Mouse (Mus musculus): ENCODE measurements around the gene Carmil1. TPM values are rescaled to one million over a fixed set of nuclear protein-coding genes. Genes with fewer than 3 reads are reported as not detected.

Gene Carmil1
- total RNA-seq, 2 experiments from 2014 or later = 7.1 to 9.5 TPM

- no peak for DNase-seq
- intact Hi-C loops (cut with DNase I) = no loop called here
Observed at GRCm38 (mm10) chr13:24263560-24263959, 17.0 kb downstream of the Carmil1 start.

- intact Hi-C loops (cut with DNase I) = no loop called here
- no peak for DNase-seq
Observed at GRCm38 (mm10) chr13:24260751-24261591, 19.6 kb downstream of the Carmil1 start.

GRCm38 (mm10) chr13:24257809-24258208, 22.8 kb downstream of the Carmil1 start:
- DNase-seq = no peak
- intact Hi-C loops (cut with DNase I) = no loop called here

- peak; percentile 65 to 76 for DNase-seq
- intact Hi-C loops (cut with DNase I) = loop anchor here (2.0 to 5.0 kb wide), 2 partner anchors 27 to 57 kb away; partner anchors contain the start of gene Carmil1
Observed at GRCm38 (mm10) chr13:24253989-24254388, 26.6 kb downstream of the Carmil1 start.

GRCm38 (mm10) chr13:24253551-24253950, 27.0 kb downstream of the Carmil1 start:
- no peak for DNase-seq
- intact Hi-C loops (cut with DNase I) = loop anchor here (5.0 kb wide), 1 partner anchor 56 kb away; no protein-coding TSS in a partner anchor

- intact Hi-C loops (cut with DNase I) = loop anchor here (5.0 kb wide), 1 partner anchor 54 kb away; no protein-coding TSS in a partner anchor
- no peak for DNase-seq
Observed at GRCm38 (mm10) chr13:24251236-24251635, 29.4 kb downstream of the Carmil1 start.

GRCm38 (mm10) chr13:24247928-24248327, 32.7 kb downstream of the Carmil1 start:
- no peak for DNase-seq

GRCm38 (mm10) chr13:24247441-24247840, 33.2 kb downstream of the Carmil1 start:
- intact Hi-C loops (cut with DNase I) = no loop called here
- DNase-seq = no peak

More at GRCm38 (mm10) chr13:24247928-24248327, 32.7 kb downstream of the Carmil1 start:
- intact Hi-C loops (cut with DNase I) = no loop called here

GRCm38 (mm10) chr13:24246266-24246665, 34.3 kb downstream of the Carmil1 start:
- no peak for DNase-seq
- intact Hi-C loops (cut with DNase I) = no loop called here

- peak; percentile 26 to 43 for DNase-seq
- intact Hi-C loops (cut with DNase I) = no loop called here
Observed at GRCm38 (mm10) chr13:24244613-24245012, 36.0 kb downstream of the Carmil1 start.

- intact Hi-C loops (cut with DNase I) = no loop called here
- DNase-seq = no peak
Observed at GRCm38 (mm10) chr13:24243964-24244363, 36.6 kb downstream of the Carmil1 start.

GRCm38 (mm10) chr13:24242429-24243106, 38.0 kb downstream of the Carmil1 start:
- intact Hi-C loops (cut with DNase I) = no loop called here
- no peak for DNase-seq

GRCm38 (mm10) chr13:24241201-24241600, 39.4 kb downstream of the Carmil1 start:
- no peak for DNase-seq
- intact Hi-C loops (cut with DNase I) = no loop called here

- intact Hi-C loops (cut with DNase I) = no loop called here
- no peak for DNase-seq
Observed at GRCm38 (mm10) chr13:24240430-24240829, 40.2 kb downstream of the Carmil1 start.

GRCm38 (mm10) chr13:24238456-24239120, 42.0 kb downstream of the Carmil1 start:
- intact Hi-C loops (cut with DNase I) = no loop called here
- no peak for DNase-seq

- intact Hi-C loops (cut with DNase I) = no loop called here
- no peak for DNase-seq
Observed at GRCm38 (mm10) chr13:24236736-24237135, 43.9 kb downstream of the Carmil1 start.

- DNase-seq = no peak
- intact Hi-C loops (cut with DNase I) = no loop called here
Observed at GRCm38 (mm10) chr13:24232750-24233149, 47.8 kb downstream of the Carmil1 start.

- DNase-seq = no peak
- intact Hi-C loops (cut with DNase I) = no loop called here
Observed at GRCm38 (mm10) chr13:24231746-24232483, 48.7 kb downstream of the Carmil1 start.

GRCm38 (mm10) chr13:24231146-24231545, 49.4 kb downstream of the Carmil1 start:
- intact Hi-C loops (cut with DNase I) = no loop called here
- DNase-seq = no peak

- intact Hi-C loops (cut with DNase I) = no loop called here
- no peak for DNase-seq
Observed at GRCm38 (mm10) chr13:24230541-24231095, 50.0 kb downstream of the Carmil1 start.

All from heart, postnatal 36 days (tissue).